Mouse (Mus musculus) cerebellum, adult (tissue): ENCODE data around the gene Etv4.

Experiments
- ATAC-seq: cut with Nextera tagmentation; 2 replicates; pipeline ENCODE4 v1.9.2; 2017; ENCODE audit warnings: mild to moderate bottlenecking, moderate library complexity, mixed read lengths; ENCODE audit not compliant: insufficient number of reproducible peaks, low FRiP score, low TSS enrichment

Etv4 gene

DNA sequence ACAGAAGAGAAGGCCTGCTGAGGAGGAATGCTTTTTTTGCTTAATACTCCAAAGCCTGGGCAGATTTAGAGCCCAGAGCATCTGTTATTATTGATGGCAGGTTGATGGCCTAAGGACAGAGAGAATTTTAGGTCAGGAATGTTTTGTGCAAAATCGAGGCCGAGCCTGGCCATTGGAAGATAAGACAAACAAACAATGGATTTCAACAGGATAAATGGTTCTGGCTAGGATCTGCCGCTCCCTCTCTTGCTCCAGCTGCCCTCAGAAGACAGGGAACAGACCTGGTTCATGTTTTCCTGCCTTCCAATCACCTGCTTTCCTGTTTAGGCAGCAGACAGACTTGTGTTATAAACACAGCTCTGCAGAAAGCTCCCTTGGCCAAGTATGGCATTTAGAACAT, 55.9 kb downstream of the Etv4 start:
- no peak for ATAC-seq

DNA sequence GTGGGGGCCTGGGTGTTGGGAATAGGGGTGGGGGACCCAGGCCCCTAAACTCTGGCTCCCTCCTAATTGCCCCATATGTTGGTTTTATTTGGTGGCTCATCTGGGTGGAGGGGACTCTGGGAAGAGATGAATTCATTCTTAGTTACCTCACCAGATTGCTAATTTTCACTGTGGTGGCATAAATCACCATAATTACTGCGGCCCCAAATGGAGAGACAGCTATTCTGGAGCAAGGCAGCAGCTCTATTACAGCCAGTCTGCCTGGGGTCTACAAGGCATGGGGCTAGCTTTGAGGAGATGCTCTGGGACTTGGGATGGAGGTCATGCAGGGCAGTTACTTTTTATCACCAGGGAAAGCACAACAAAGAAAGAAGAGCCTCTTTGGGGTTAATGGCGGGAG, 58.4 kb downstream of the Etv4 start:
- ATAC-seq = no peak

DNA sequence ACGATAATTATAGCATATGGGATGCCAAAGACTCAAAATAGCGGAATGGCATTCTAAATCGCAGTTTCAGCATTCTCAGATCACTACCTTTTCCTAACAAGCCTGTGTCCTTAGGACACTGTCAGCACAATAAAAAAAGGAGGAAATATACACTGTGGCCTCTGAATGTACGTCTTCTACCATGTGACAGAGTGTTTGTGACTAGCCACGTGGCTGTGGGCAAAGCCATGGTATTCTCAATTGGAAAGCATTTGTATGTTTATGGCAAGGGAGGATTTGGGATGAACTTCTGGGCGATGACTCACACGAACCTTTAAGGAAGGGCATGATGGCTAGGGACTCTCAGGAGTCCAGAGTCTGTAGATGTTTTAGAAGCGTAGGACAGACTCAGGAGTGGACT, 60.1 kb downstream of the Etv4 start:
- no peak for ATAC-seq

DNA sequence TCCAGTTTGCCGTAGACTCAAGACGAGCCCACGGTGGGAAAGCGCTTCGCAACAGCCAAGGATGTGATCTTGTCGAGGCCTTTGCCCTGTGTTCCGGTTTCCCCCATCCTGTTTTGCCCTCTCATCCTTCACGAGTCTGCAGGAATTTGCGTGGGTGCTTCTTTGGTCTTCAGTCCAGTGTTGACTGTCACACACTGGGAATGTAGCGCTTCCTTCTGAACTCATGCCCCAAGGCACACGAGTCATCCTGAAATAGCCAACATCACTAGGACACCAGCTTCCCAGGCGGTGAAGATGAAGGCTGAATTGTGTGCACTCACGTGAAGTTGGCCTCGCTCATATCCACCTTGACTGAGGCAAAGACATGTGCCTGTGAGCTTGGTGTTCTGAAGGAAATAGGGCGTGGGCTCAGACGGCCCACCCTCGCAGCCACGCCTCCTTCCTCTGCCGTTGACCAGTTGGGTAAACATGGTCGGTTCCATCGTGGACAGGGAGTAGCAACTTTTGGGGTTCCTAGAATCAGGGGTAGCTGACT, 65.1 kb downstream of the Etv4 start:
- ATAC-seq = no peak
